Mouse (Mus musculus) testis, adult 2 months (tissue): ENCODE measurements around the gene Atp8a2.
"Not testable (repeated sequence)": the region's sequence is repeated elsewhere in the genome, so short reads cannot be mapped to it uniquely, and the experiment has no call there.

Experiments used
- CTCF ChIP-seq: fragments of 200-500 bp; IDR thresholded peaks from 2 replicates; pipeline ENCODE4 v1.5.1; 2012; ENCODE audit warnings: low read depth, mild to moderate bottlenecking, inconsistent platforms, low read length, moderate library complexity; ENCODE audit not compliant: control insufficient read depth, insufficient read depth, insufficient replicate concordance
- POLR2A ChIP-seq: fragments of 200-500 bp; IDR thresholded peaks from 2 replicates; pipeline ENCODE4 v1.6.1; 2012; ENCODE audit warnings: low read depth, mild to moderate bottlenecking, inconsistent platforms, low read length, moderate library complexity; ENCODE audit not compliant: control insufficient read depth

- not testable (repeated sequence) for TF ChIP-seq CTCF, POLR2A
Observed at GRCm38 (mm10) chr14:59614149-59614548, 582.8 kb downstream of the Atp8a2 start.
